Mouse (Mus musculus): ENCODE results near the gene Srd5a1.
"Not testable (repeated sequence)": the region's sequence is repeated elsewhere in the genome, so short reads cannot be mapped to it uniquely, and the experiment has no call there.

Srd5a1 gene

GRCm38 (mm10) chr13:69611398-69612174, at the start of gene Srd5a1:
Srd5a1 (minus strand) TSS chr13:69611442.
- peak; percentile 99 for DNase-seq (ENCODE audit: low spot score)

DNA sequence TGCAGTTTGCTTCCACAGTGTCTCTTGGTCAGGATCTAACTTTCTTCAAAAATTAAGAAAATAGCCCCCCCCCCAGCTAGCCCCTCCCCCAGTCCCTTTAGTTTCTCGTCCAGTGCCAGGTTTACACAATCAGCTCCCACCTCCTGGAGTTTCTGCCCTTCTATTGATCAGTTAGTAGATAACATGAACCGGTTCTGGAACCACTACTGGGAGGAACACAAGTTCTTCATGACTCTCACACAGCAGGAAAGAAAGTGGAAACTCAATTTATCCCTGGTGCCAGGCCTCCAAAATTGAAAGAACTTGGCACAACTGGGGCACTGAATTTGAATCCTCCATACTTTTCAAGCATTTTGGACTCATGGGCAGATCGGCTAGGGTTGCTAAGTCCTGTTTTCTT, 43.3 kb upstream of the Srd5a1 start:
- no peak for DNase-seq (ENCODE audit: low spot score)

DNA sequence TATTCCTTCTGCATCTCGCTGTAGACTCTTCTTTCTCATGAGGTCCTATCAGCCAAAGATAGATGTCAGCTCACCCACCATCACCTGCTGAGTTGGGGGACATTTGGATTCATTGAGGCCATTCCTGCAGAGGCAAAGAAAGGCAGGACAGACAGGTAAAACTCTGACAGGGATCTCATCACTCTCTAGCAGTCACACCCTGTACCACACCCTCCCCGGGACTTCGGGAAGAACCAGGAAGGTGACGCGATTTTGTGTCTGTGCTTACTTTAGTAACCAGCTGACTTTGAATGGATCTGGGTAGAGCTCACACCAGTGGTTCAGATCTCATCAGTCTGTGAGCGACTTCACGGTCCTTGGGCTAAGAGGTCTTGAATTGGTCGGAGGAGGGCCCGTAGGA, 35.2 kb upstream of the Srd5a1 start:
- DNase-seq (ENCODE audit: low spot score), result no peak

GRCm38 (mm10) chr13:69645694-69646423, 34.6 kb upstream of the Srd5a1 start:
- no peak for DNase-seq (ENCODE audit: low spot score)

DNA sequence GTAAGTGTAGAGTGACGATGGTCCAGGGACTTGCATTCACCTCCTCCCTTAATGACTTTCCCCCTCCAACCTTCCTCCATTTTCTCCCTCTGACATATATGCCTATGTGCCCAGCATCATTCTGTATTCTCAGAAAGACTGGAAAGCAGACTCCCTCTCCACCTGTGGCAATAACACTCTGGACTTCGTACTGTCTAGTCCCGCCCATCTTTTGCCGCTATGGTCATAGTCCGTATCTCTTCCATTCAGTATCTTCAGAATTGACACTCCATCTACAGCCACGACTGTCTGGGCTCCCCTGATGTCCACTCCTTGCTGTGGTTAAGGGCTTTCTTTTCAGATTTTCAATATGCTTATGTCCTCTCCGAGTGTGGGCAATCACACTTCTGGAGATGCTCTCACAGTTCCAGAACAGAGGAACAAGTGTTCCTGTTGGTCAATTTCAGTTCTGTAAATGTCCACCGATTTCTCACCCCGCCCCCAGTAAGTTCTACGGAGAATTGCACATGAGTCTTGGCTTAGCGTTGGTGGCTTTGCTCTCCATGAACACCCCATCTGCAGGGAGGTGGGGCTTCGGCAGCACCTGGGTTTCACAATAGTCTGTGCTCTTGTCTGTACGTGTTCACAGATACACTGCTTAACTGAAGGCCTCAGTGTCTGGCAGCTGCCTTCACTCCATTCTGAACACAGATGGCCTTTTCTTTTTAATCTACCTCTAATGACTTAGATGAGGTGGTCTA, 33.4 kb upstream of the Srd5a1 start:
- no peak for DNase-seq (ENCODE audit: low spot score)

DNA sequence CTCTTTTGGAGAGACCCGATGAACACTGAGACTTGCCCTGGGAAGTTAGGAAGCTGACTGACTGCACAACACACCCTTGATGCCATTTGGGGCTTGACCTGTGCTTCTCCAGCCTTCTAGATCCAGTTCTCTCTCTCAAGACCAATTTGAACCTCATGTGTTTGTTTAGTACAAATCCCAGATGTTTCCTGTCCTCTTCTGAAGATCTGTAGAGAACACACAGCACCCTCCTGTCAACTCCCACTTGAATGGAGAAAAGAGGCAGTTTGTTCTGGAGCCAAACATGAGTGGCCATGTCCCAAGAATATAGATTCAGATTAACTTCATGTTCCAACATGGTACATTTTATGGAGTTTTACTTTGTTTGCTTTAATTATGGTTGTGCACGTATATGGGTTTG, 32.7 kb upstream of the Srd5a1 start:
- DNase-seq (ENCODE audit: low spot score), result no peak

DNA sequence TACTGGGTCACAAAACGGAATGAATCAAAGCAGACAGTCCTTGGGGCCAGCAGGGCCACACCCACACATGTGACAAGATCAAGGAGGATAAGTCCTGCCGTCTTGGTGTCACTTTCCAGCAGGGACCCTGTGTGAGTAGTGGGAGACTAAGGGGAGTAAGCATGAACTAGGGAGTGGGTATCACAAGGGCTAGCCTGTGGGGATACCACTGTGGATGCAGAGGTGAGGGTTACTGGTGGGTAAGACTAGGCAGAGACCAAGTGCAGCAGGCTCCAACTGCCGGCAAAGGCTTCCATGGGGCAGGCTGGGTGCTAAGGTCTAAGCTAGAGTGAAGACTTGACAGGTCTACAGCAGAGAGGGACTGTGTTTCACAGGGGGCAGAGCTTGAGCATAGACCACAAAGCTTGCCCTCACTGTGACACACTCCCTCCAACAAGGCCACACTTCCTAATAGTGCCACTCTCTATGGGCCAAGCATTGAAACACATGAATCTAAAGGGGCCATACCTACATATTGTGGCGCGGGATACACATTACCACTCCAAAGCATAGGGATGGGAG, 31.5 kb upstream of the Srd5a1 start:
- no peak for DNase-seq (ENCODE audit: low spot score)

DNA sequence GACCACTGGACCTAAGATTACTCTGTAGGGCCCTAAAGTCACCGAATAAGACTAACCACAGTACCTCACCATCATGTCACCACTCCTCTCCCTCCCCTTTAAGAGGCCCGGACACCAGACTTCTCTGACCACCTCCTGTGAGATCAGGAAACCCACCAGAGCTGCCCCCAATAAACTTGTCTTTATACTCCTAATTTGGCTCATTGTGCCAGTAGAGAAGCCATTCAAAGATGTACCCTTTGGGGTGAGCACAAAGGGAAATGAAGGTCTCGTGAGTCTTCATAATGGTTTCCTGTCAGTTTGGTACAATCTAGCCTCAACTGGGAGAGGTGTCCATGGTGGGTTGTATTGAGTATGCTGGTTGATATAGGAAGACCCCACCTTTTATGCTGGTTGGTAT, 29.8 kb upstream of the Srd5a1 start:
- DNase-seq (ENCODE audit: low spot score), result no peak

GRCm38 (mm10) chr13:69640541-69640940, 29.3 kb upstream of the Srd5a1 start:
- no peak for DNase-seq (ENCODE audit: low spot score)

DNA sequence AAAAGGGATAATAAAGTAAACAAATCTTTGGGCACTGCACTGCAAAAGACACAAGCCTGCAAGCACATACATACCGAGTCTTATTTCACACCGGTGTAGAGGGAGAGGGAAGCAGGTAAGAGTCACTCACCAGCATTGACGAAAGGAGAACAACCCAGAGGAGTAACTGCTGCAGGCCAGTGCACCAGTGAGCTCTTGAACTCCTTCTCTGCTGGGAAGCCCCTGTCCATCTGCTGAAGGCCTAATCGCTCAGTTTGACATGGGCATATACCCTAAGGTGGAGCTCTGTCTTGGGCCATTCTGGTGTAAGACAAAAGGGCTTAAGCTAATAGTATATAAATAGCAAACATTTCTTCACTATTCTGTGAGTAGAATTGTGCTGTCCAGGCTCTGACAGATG, 28.9 kb upstream of the Srd5a1 start:
- no peak for DNase-seq (ENCODE audit: low spot score)

DNA sequence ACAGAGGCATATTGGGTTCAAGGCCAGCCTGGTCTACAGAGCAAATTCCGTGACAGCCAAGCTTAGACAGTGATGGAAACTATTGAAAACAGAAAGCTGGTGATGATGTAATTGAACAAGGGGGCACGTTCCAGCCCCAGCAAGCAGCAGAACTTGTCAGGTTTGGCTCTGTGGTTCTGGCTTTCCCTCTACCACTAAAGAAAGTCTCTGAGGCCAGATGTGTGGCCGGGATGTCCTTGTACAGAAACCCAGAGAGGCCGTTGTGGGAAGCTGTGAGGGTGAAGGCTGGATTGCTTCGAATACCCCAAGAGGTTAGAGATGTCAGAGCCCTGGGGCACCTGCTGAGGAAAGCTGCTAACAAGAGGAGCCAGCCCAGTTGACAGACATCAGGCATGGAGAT, 28.0 kb upstream of the Srd5a1 start:
- no peak for DNase-seq (ENCODE audit: low spot score)

- DNase-seq (ENCODE audit: low spot score), result no peak
These were observed 26.9 kb upstream of the Srd5a1 start for GRCm38 (mm10) chr13:69638108-69638626.

DNA sequence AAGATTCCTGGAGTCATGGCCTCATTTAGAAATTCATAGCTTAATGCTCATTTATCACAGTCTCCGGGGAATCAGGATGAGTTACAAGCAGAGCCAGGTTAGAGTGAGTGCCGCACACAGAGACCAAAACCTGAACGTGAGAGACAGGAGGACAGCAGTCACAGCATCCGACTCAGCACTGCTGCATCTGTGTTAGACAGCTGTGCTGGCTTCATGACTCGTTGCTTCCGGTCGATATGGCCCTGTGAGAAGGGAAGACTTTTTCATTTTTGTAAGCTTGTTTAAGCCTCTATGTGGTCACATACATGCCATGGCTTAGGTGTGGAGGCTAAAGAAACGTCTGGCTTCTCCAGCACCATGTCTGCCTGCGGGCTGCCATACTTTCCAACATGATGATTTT, 26.4 kb upstream of the Srd5a1 start:
- DNase-seq (ENCODE audit: low spot score), result no peak

DNA sequence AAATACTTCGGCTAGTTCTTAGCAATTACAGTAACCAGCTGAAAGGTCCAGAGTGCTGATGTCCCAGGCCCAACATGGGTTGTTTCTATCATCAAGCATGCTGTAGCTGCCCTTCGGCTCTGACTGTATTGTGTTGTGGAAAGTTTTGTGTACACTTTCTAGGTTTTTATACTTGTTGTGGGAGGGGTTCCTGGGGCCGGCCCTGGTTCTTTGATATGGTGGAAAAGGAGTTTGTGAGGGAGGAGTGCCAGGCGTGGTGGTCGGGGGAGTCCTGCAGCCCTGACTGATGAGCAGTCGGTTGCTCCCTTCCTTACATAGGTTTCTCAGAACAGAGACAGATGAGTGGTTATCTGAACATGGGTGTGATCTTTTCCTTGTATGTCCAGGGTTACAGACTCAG, 25.6 kb upstream of the Srd5a1 start:
- no peak for DNase-seq (ENCODE audit: low spot score)

- no peak for DNase-seq (ENCODE audit: low spot score)
These were observed 25.1 kb upstream of the Srd5a1 start for GRCm38 (mm10) chr13:69636375-69636774.

DNA sequence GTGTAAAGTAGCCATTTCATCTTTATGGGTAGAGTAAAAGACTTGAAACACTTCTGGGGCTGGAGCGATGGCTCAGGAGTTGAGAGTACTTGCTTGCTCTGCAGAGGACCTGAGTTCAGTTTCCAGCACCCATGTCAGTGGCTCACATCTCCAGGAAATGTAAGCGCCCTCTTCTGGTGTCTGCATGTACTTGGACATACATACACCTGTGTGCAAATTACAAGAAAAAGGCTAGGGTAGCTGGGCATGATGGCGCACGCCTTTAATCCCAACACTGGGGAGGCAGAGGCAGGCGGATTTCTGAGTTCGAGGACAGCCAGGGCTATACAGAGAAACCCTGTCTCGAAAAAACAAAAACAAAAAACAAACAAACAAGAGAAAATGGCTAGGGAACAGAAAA, 24.6 kb upstream of the Srd5a1 start:
- DNase-seq (ENCODE audit: low spot score), result not testable (repeated sequence)

- DNase-seq (ENCODE audit: low spot score), result no peak
These were observed 22.7 kb upstream of the Srd5a1 start for GRCm38 (mm10) chr13:69633988-69634387.

GRCm38 (mm10) chr13:69633551-69633950, 22.3 kb upstream of the Srd5a1 start:
- DNase-seq (ENCODE audit: low spot score), result no peak

GRCm38 (mm10) chr13:69631659-69632058, 20.4 kb upstream of the Srd5a1 start:
- no peak for DNase-seq (ENCODE audit: low spot score)

- DNase-seq (ENCODE audit: low spot score), result no peak
These were observed 19.9 kb upstream of the Srd5a1 start for GRCm38 (mm10) chr13:69631111-69631510.

DNA sequence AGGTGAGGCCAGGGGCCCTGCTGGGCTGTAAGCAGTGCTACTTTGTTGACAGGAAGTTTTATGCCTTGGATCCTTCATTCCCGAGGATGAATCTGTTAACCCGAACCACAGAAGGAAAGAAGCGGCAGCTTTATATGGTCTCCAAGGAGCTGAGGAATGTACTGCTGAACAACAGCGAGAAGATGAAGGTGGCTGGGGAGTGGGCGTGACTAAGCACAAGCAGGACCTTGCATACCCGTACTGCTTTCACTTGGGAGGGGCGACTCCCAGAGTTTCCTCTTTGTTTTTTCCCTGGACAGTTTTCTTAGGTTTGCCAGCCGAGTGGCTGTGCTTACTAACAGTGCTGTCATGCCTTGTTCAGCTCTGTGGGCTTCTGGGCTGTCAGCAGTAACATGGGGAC, 19.3 kb upstream of the Srd5a1 start:
- no peak for DNase-seq (ENCODE audit: low spot score)

DNA sequence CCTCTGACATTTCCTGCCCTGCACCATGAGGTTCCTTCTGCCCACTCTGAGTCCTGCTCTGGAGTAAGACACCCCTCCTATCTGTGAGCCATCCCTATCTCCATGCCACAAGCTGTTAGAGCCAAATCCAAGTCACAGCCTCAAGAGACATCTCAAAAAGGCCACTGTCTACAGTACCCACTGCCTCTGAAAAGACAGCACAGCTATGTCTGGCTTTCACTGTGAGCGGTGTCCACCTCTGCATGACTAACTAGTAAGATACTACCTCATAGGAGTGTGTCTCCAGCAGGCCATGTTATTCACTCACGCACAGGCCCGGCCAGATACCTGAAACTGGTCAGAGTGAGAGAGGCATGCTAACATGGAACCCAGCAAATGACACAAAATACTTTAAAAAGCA, 16.7 kb upstream of the Srd5a1 start:
- no peak for DNase-seq (ENCODE audit: low spot score)

Data from urinary bladder, postnatal 14 days (tissue).